Mouse (Mus musculus) spleen, embryonic (tissue): ENCODE data around the gene Sgcb.
"Not testable (repeated sequence)": the region's sequence is repeated elsewhere in the genome, so short reads cannot be mapped to it uniquely, and the experiment has no call there.

Experiments used
- CTCF ChIA-PET: fragments of 350-600 bp; sonication (Branson Sonifier 250); formaldehyde crosslinking; loops from one replicate; lab custom pipeline; 2022; lab: Charles Lee

The Sgcb gene

DNA sequence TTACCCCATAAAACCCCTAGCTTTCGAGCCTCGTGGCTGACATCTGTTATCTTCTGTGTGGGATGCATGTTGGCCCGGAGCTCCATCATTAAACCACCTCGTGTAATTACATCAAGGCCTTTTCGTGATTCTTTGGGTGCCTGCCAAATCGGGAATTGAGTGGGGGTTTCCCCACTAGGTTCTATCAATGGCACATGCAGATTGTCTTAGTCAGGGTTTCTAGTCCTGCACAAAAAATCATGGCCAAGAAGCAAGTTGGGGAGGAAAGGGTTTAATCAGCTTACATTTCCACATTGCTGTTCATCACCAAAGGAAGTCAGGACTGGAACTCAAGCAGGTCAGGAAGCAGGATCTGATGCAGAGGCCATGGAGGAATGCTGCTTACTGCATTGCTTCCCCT, 63.6 kb downstream of the Sgcb start:
- CTCF ChIA-PET = not testable (repeated sequence)
